Mouse (Mus musculus) lung, adult 2 months (tissue): ENCODE results near the gene Wbp1.

Experiments used
- CTCF ChIP-seq: fragments of 200-500 bp; IDR thresholded peaks from 2 replicates; pipeline ENCODE4 v1.5.1; 2011; ENCODE audit warnings: mild to moderate bottlenecking, low read length, control low read depth; ENCODE audit not compliant: insufficient read depth
- POLR2A ChIP-seq: fragments of 200-500 bp; IDR thresholded peaks from 2 replicates; pipeline ENCODE4 v1.6.1; 2011; ENCODE audit warnings: low read depth, mild to moderate bottlenecking, control low read depth, low read length, borderline replicate concordance; ENCODE audit errors: extremely low read depth

DNA sequence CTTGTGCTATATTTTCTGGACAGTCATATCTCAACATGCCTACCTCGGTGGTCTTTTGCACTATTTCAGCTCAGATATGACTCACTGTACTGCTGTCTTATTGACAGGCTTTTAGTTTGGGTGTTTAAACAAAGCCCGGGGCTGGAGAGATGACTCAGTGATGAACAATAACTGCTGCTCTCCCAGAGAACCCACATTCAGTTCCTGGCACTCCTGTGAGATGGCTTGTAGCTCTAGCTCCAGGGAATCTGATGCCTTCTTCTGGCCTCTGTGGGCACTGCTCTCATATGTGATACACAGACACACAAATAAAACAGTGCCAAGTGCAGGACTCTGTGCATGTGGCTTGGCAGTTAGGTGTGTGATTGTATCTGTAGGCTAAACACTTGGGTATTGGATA, 23.9 kb upstream of the Wbp1 start:
- TF ChIP-seq POLR2A (no peak), CTCF (no peak)
